Mouse (Mus musculus) cerebellum, adult 18-20 months (tissue): ENCODE results near the gene Rpl19.

ENCODE experiments used
- DNase-seq, 2 experiments: peaks; one replicate each; pipeline ENCODE4 v3.0.0; 2021

Gene Rpl19

GRCm38 (mm10) chr11:98057466-98057865, 31.0 kb downstream of the Rpl19 start:
- no peak for DNase-seq

DNA sequence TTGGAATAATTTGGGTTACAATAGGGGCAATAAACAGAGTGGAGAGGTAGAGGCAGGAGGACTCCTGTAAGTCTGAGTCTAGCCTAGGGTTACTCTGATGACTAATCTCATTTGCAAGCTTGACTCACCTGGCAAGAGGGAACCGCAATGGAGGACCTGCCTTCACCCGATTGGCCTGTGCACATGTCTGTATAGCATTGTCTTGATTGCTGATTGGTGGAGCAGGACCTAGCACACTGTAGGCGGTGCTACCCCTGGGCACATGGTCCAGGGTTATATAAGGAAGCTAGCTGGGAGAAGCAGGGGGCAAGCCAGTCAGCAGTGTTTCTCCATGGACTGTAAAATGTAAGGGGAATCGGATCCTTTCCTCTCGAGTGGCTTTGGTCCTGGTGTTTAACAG, 31.5 kb downstream of the Rpl19 start:
- DNase-seq = peak in 1 of 2 experiments; percentile 22

DNA sequence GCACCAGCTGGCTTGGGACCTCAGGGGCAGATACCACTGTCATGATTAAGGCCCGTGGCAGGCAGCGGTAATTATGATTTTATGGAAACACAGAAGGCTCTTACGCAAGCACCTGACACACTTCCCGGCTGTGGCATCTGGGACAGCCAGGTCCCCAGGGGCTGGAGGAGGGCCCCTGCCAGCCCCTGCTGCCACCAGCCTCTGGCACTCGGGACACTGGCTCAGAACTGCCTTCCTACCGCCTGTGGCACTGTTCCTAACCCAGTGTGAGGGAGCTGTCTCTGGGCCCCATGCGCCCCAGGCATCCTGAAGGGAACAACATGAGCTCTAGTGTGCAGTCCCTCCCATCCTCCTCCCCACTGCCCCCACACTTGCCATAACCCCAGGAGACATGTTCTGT, 33.2 kb downstream of the Rpl19 start:
- peak in 1 of 2 experiments; percentile 39 for DNase-seq

DNA sequence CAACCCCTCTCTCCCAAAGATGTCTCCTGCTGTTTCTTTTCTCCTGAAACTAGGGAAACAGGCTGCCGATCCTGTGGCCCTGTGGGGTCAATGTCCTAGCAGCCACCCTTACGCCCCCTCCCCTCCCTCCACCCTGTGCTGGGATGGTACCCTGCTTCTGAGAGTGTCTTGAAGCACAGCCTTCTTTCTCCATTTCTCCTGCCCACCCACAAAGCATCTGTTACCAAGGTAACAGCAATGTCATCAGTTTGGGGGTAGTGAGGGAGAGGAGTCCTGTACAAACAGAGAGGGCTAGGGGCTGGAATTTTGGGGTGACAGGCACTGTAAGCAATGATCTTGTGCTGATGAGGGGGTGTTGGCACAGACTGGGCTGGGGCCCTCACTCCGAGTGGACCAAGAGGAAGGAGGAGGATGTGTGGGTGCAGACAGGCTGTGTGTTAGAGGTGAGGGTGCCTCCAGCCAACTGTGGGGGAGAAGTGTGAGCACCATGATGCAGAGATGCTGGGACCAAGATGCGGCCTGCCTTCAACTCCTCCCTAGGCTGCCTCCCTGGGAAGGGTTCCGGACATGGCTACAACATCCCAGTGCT, 33.7 kb downstream of the Rpl19 start:
- DNase-seq = no peak

DNA sequence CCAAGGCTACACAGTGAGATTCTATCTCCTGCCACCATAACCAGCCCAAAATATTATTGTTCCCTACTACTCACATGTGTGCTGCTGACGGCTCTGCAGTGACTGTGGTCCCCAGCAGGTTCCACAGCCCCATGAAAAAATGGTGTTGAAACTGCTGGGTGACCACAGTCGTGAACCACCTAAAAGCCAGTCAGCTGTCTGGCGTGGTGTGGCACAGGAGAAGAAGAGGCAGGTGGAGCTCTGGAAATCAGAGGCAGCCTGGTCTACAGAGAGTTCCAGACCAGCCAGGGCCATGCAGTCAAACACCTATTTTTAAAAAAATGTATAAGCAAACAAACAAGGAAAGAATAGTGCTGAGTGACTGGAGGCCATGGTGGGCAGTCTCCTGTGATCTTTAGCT, 34.9 kb downstream of the Rpl19 start:
- DNase-seq = no peak

DNA sequence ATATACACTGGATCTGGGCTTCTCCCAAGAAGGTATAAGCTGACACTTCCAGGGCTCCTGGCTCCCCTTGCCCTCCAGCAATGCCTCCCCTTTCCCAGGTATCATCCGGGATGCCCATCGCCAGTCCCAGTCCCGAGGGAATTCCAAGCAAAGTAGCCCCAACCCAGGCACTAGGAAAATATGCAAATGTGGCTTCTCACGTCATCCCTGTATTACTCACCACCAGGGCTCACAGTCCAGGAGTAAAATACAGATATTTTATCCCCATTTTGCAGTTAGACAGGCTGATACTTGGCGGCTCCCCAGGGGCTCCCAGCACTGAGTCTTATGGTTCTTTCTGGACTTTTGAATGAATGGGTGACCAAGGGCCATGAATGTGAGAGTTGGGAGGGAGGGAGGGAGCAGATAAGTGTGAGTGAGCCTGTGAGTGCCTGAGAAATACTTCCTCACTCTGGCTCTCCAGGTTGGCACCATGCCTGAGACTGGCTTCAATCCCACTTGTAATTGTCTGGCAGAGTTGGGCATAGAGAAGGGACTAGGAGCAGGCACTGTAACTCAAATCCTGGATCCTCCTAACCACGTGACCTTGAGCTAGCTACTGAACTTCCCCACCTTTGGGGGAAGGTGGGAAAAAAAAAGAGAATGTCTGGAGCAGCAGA, 35.5 kb downstream of the Rpl19 start:
- peak; percentile 39 to 48 for DNase-seq

- DNase-seq = no peak
Measured at GRCm38 (mm10) chr11:98066201-98066600, 39.7 kb downstream of the Rpl19 start.

DNA sequence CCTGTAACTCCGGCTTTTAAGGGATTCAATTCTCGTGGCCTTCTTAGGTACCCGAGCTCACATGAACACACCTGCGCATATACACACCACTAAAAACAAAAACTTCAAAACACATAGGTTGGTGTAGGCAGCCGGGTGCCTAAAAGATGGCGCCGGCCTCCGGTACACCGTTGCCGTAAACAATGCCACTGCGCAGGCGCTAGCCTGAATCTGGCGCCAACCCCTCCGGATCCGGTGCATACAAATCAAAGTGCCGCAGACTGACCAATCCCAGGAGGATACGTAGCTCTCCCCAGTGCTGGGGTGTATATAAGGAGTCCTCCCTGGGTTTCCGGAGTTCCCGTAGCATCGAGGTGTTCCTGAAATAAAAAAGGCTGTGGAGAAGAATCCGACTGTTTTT, 40.7 kb downstream of the Rpl19 start:
- DNase-seq = no peak

- DNase-seq = no peak
Measured at GRCm38 (mm10) chr11:98073442-98073841, 46.9 kb downstream of the Rpl19 start.

DNA sequence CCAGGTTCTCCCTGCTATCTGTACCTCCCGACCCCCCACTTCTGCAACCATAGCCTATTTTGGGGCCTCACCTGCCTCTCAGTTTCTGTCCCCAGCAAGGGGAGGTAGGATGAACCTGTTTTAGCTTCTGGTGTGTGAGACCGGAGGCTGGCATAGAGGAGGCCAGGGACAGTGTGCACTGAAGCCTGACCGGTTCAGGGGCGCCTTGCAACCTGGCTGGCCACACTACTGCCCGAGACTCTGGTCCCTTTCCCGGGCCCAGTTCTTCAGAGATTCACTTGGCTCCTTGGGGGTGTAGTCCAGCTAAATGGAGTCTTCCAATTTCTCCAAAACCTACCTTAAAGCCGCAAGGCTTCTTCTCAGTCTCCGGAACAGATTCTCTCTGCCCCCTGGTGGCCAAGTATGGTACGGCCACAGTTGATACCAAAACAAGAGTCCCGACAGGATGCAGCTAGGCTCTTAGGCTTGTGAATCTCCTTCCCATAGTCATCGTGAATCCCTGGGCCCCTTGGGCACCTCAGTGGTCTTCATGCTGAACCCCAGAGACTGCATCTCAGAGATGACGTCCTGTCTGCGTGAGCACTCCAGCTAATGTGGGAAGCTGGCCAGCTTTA, 48.8 kb downstream of the Rpl19 start:
- DNase-seq = peak; percentile 91 to 96

GRCm38 (mm10) chr11:98077086-98077485, 50.6 kb downstream of the Rpl19 start:
- peak; percentile 23 to 33 for DNase-seq
